Mouse (Mus musculus) kidney, postnatal 14 days (tissue): ENCODE data around the gene BC028528.
"Not testable (repeated sequence)": the region's sequence is repeated elsewhere in the genome, so short reads cannot be mapped to it uniquely, and the experiment has no call there.

Experiments used
- DNase-seq: peaks from one replicate; pipeline ENCODE4 v3.0.0; 2022; ENCODE audit warnings: mixed read lengths

BC028528 gene

DNA sequence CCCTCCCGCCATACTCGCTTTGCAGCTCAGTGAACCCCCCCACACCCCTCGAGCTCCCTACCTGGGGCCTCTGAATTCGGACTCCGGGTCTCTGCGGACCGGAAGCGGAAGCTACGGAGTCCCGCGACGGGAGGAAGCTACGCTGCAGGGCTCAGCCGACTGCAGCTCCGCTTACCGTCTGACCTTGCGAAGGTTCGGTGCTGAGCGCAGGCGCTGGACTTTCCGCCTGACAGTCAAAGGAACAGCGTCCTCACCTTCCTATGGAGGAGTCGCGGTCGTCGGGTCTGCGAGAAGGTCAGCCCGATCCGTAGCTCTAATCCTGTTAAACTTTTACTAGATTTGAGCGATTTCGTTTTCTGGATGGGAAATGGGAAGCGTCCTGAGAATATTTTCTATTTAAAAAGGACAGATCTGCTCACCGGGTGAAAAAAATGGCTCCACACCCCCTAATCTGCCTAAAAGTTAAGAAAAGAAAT lies 20.4 kb downstream of the BC028528 start, which contains the start of gene Mrps21:
Gene Mrps21, minus strand, starts transcription at position 128 of the 476 bp plus-strand sequence.
- peak; percentile 92 for DNase-seq

DNA sequence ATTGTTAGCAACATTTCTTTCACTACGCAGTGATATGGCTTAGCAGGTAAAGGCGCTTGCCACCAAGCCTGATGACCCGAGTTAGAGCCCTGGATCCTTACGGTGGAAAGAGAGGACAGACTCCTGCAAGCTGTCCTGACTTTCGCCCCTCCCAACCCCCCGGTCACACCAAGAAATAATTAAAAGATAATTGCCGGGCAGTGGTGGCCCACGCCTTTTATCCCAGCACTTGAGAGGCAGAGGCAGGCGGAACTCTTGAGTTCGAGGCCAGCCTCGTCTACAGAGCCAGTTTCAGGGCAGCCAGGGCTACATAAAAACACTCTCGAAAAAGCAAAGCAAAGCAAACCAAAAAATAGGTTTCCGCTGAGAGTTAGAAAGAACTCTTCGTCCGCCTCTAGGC lies 20.8 kb downstream of the BC028528 start:
- no peak for DNase-seq

DNA sequence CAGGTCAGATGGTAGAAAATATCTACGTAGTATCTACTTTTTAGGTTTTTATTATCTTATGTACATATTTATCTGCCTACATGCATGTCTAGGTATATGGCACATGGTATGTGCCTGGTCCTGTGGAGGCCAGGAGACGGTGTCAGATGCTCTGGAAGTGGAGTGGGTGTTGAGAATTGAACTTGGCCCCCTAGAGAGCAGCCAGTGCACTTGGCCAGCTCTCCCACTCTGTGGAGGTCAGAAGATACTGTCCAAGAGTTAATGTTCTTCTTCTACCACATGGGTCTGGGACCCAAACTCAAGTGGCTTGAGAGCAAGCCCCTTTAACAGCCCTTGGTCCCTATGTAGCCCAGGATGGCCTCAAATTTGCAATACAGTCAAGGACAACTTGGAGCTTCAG lies 24.4 kb downstream of the BC028528 start:
- DNase-seq: no peak

DNA sequence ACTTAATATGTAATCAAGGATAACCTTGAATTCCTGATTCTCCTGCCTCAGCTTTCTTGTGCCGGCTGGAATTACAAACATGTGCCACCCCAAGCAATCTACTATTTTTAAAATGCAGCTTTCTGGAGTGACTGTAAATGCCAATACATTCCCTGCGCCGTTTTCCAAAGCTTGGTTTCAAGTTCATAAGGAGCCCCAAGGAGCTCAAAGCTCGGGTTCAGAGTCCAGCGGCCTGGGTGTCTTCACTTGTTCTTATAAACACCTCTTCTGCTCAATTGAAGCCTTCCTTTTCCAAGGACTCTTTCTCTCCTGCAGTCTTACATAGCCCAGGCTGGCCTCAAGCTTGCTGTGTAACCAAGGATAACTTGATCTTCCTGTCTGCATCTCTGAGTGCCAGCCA lies 25.7 kb downstream of the BC028528 start:
- peak; percentile 57 for DNase-seq

DNA sequence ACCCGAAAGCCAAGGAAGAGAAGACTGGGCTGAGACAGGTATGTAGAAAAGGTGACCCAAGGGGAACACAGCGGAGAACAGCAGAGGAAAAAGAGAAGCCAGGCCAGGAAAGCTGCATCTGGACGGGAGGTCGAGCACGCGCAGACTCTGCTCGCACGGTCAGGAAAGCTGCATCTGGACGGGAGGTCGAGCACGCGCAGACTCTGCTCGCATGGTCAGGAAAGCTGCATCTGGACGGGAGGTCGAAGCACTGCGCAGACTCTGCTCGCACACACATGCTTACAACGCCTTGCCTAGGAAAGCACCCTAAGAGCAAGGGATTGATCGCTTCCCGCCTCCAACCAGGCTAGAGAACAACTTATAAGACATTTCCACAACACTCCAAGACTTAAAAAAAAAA lies 26.2 kb downstream of the BC028528 start:
- DNase-seq: no peak

DNA sequence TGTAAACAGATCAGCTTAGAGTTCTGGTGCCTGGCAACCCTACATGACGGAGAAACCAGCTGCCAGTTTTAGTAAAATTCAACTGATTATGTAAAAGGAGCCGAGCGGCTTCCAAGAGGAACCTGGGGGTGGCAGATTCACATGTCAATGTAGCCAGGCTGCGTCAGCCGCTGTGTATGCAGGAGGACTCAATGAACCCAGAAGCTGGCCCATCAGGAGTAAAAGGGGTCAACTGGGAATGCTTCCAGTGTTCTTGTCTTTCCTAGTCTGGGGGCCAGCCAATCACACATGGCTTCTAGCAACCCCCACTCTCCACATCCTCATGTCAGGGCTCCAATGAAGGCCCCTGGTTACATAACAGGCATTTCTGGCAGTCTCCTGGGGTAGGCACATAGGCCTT lies 26.8 kb downstream of the BC028528 start:
- DNase-seq: peak; percentile 66

DNA sequence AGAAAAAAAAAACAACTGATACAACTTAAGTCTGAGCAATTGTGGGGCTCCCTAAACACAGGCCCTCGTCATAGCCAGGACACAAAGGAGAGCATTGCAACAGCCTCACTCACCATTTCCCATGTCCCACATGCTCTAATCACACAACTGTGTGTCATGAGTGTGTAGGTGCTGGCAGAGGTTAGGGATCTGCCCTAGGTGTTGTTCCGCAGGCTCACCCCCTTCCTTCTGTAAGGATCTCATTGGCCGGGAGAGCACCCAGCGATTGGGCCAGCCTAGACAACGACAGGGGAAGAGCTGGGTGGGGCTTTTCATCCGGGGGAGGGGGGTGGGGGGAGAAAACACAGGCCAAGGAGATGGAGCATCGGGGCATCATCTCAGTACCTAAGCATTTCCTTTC lies 28.2 kb downstream of the BC028528 start:
- DNase-seq: no peak

DNA sequence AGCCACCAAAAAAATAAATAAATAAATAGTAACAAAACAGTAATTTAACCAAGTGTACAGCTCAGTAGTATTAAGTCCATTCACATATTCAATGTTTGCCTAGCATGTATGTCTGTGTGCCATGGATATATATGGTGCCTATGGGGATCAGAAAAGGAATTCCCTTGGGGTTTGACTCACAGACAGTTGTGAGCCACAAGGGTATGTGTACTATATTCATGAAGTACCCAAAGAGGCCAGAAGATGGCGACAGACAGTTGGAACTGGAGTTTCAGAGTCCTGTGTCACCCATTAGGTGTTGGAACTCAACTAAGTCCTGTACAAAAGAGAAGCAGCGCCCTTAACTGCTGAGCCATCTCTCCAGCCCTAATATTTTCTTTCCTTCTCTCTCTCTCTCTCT lies 30.0 kb downstream of the BC028528 start:
- peak; percentile 91 for DNase-seq

DNA sequence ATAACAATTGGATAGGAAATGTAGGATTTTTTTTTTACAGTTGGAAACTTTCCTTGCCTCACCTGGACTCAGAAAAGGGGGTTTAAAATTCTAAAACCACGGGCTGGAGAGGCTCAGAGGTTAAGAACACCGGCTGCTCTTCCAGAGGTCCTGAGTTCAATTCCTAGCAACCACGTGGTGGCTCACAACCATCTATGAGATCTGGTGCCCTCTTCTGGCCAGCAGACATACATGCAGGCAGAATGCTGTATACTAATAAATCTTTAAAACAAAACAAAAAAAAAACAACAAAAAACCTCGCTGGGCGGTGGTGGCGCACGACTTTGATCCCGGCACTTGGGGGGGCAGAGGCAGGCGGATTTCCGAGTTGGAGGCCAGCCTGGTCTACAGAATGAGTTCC lies 30.6 kb downstream of the BC028528 start:
- no peak for DNase-seq

DNA sequence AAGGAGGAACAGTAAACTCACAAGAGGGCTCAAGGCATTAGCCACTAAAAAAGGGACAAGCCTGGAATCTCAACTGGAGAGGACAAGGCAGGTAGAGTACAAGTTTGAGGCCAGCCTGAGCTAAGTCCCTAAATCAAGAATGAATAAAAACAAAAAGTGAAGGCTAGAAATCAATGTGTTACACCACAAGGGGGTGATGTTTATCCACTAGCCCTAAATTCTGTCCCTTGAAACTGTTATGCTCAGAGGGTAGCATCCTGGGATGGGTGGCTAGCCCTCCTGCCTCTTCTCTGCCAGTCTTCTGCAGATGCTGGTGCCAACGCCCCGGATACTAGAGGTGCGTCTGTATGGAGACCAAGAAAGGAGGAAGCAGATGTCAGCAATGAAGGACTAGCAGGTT lies 31.5 kb downstream of the BC028528 start:
- DNase-seq: no peak

DNA sequence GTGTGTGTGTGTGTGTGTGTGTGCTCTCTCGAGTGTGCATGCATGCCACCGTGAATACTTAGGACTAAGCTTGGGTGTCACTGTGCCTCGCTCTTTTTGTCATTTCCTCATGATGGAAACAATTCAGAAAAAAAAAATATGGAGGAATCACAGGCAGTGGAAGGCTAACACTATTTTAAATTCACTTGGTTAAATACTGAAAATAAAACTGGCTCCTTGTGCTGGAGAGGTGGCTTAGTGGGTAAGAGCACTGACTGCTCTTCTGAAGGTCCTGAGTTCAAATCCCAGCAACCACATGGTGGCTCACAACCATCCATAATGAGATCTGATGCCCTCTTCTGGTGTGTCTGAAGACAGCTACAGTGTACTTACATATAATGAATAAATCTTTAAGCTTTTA lies 33.5 kb downstream of the BC028528 start:
- DNase-seq: not testable (repeated sequence)

DNA sequence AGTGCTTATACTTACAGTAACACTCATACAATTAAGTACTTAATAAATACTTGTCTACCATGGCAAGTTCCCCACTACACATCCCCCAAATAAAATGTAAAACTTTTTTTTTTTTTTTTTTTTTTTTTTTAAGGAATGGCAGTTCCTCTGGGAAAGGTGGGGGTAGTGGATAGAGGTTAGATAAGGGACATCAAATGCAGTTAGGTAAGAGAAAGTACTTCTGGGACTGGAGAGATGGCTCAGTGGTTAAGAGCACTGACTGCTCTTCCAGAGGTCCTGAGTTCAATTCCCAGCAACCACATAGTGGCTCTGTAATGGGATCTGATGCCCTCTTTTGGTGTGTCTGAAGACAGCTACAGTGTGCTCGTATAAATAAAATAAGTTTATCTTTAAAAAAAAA lies 34.8 kb downstream of the BC028528 start:
- not testable (repeated sequence) for DNase-seq

DNA sequence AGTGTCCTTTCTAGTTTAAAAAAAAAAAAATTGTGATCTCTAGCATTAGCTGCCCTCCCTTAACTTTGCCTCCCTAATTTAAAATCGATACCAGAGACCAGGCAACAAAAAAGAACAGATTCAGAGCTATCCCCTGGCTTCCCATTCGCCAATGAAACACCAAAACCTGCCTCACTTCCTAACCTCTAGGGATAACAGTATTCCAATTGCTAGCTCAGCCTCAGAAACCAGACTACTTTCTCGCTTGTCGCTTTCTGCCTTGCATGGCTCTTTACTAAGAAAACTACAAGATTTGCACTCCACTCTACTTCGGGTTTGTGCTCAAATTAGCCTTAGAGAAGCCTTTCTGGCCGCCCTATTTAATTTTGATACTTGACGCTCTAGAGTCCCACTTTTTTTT lies 35.7 kb downstream of the BC028528 start:
- no peak for DNase-seq

DNA sequence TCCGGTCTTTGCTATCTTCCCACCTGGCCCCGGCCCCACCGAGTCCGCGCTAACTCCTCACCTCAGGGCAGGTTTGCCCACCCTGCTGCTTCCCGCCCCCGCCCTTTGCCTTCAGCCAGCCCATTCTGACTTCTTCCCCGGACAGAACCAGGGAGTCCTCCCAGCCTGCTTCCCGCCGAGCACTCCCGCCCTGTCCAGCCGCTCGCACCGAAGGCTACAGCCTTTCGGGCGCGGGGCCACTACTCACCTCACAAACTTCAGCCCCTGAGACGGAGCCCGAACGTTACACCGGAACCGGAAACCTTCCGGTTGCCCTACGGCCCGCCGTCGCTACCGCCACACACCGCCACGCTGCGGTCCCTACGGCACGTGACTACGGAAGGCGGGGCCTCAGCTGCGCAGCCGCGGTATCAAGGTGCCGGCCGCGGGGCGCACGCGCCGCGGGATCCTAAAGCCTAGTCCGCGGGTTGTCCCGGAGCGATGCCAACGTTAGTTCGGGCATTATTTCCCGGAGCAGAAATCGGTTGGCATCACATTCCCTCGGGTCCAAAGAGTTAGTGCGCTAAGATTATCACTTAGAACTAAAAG lies 36.2 kb downstream of the BC028528 start, which contains the start of gene Prpf3:
Gene Prpf3, minus strand, starts transcription at position 384 of the 588 bp plus-strand sequence.
- DNase-seq: peak; percentile 97

DNA sequence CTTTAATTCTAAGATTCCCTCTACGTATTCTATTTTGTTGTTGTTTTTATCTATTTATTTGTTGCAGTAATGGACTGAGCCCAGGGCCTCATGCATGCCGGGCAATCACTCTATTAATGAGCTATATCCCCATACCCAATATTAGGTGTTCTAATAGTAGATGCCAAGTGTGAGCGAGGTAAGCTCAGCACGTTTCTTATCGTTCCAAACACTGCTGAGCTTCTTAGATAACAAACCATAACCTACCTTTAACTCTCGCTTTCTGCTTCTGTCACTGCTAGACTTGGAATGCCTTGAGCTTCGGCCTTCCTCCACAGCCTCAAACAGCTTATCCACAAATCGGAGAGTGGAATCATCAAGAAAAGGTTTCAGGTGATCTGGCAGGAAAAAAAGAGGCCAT lies 40.5 kb downstream of the BC028528 start:
- no peak for DNase-seq

DNA sequence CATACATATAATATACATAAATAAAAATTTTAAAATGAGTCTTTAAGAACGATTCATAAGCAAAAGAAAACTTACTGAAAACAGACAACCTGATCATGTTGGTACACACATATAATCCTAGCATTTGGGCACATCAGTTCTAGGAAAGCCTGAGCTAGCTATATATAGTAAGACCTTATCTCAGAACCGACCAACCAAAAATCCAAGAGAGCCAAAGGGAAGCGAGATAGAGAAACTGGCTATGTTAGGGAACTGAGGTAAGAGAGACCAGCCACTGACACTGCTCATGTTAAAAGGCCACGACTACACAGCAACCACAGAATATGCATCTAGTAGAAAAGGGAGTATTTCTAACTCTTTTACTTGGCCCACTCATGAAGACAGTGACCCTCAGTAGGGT lies 41.2 kb downstream of the BC028528 start:
- DNase-seq: no peak

DNA sequence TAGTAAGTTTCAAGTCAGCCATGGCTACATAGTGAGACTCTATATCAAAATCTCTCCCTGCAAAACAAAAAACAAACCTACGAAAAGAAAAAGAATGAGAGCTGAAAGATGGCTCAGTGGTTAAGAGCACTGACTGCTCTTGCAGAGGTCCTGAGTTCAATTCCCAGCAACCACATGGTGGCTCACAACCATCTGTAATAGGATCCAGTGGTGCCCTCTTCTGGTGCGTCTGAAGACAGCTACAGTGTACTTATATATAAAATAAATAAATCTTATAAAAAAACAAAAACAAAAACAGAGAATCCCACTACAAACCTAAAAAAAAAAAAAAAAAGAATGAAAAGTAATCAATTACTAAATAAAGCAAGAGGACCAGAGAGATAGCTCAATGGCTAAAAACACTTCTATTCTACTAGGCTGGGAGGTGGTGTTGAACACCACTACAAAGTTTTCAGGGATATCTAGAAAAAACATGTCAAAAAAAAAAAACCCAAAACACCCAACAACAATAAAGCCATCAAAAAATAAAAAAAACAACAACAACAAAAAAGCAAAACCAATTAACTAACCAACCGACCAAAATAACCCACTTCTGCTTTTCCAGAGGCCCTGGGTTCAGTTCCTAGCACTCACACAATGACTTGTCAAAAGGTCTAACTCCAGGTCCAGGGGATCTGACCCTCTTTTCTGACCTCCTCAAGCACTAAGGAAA lies 49.1 kb downstream of the BC028528 start:
- no peak for DNase-seq

DNA sequence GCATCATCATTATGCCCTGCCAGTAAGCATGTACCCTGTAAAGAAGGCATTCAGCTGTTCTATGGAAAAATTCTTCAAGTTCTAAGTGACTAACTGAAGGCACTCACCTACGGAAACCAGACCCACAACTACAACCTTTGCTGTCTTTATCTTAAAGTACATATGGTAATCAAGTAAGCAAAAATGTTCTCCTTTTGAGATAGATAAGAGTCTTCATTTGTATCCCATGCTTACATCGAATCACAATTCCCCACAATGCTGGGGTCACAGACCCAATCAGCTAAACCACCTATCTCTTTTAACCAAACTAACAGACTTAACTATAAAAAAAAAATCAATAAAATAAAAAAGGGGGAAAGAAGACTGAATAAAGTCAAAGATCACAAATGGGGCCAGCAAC lies 52.6 kb downstream of the BC028528 start:
- DNase-seq: no peak
